Mouse (Mus musculus): ENCODE results near the gene Col25a1.

DNA sequence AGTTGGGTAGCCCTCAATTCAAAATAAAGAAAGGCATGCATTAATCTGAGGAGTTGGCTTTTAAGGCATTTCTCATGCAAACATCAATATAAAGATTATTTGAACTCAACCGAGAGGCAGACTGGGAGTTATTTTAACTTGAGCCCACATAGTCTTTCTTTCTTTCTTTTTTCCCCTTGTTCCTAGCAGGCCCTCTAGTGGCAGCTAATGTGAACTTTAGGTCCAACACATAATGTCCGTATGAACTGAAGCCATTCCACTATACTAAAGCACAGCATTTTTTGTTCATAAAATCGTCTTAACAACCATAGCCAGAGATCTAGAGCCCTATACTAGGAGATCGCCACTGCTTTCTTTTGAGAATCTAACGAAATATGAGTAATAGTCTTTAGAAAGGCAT is 443.4 kb downstream of the Col25a1 start:
- TF ChIP-seq POLR2A (IDR thresholded peaks at IDR 0.05; ENCODE audit: borderline replicate concordance, insufficient read depth, low read length) (no peak), CTCF (IDR thresholded peaks at IDR 0.05; ENCODE audit: borderline replicate concordance, insufficient read depth, low read depth, low read length) (no peak)
